19 mouse cellular contexts compared by ENCODE assay signal in the genomic region with DNA sequence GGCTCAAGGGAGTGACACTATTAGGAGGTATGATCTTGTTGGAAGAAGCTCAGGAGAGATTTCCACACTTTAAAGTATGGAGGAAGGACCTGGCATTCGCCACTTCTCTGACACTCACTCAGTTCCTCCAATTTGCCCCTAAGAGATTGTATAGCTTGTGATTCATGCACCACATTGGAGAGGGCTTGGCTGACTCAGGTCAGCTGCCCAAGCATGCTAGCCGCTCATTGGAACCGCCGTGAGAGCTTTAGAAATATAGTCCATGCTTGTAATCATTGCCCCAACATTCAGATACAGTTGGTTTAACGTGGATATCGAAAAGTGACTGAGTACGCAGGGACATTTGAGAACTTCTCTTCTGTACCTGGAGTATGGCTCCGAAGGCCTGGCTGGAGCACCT. TPM values are rescaled to one million over a fixed set of nuclear protein-coding genes. Genes with fewer than 3 reads are reported as not detected.
DNase-seq lines count a peak whose midpoint lies in the region; ATAC-seq and TF ChIP-seq lines count a peak whose summit lies in the region.
"Had no signal": no experiment of that assay in that cellular context is flagged by ENCODE, and none has a peak within 500 bp of the region (broad histone marks: within the 10 kb centered on the region; RNA-seq: fewer than 3 reads in every experiment).

No protein-coding gene starts in this region.

- ATAC-seq in hindbrain, embryonic 11.5 days (ENCODE audit: low FRiP score) = peak; percentile 55; the same call in 1 of the 2 replicates
- ATAC-seq in midbrain, embryonic 15.5 days (replicated peaks) = peak; percentile 65

- DNase-seq in layer of hippocampus, adult 2 months (ENCODE audit: low spot score in 2 of 2) = no peak
- no peak for DNase-seq in layer of hippocampus, adult 11-12 months (ENCODE audit: low spot score)
- no peak for DNase-seq in hindbrain, embryonic 11.5 days (ENCODE audit: low spot score)
- DNase-seq in heart, postnatal 10 days = no peak
- no peak for DNase-seq in layer of hippocampus, adult 9-11 months
- no peak for DNase-seq in thymus, postnatal 4 days
- DNase-seq: cerebellum, postnatal 36 days; kidney, postnatal 25 days; lung, adult 2 months; thymus, postnatal 36 days had no signal

- no peak overlapping the region for H3K9ac ChIP-seq in hindbrain, embryonic 11.5 days (ENCODE audit: low read depth, low read length)
- no peak overlapping the region for H3K9ac ChIP-seq in midbrain, embryonic 15.5 days
- H3K9ac ChIP-seq: embryonic facial prominence, embryonic 13.5 days; limb, embryonic 15.5 days had no signal

- H3K4me3 ChIP-seq in layer of hippocampus, adult 2 months = peak overlapping the region; percentile 28; the same call in 1 of the 2 replicates
- no peak overlapping the region for H3K4me3 ChIP-seq in hindbrain, embryonic 11.5 days (ENCODE audit: low read depth, low read length)
- 0 out of 2 replicates have a peak overlapping the region, but pooled peaks have one; percentile 5 for H3K4me3 ChIP-seq in midbrain, embryonic 15.5 days
- H3K4me3 ChIP-seq: embryonic facial prominence, embryonic 13.5 days; limb, embryonic 15.5 days had no signal

- no peaks in the 10 kb centered on the region for H3K4me1 ChIP-seq in hindbrain, embryonic 11.5 days (replicated peaks; ENCODE audit: control insufficient read depth, insufficient read depth, low read length)
- H3K4me1 ChIP-seq in midbrain, embryonic 15.5 days = peaks cover 15% of the 10 kb centered on the region
- H3K4me1 ChIP-seq: limb, embryonic 15.5 days had no signal

- 82% methylated on average over 8 of the region's 8 CpGs for WGBS in hindbrain, embryonic 11.5 days
- 65% methylated on average over 8 of the region's 8 CpGs for WGBS in midbrain, embryonic 15.5 days

- H3K9me3 ChIP-seq in hindbrain, embryonic 11.5 days (ENCODE audit: control insufficient read depth, low read length) = no peaks in the 10 kb centered on the region
- H3K9me3 ChIP-seq in midbrain, embryonic 15.5 days = no peaks in the 10 kb centered on the region
- H3K9me3 ChIP-seq: embryonic facial prominence, embryonic 13.5 days; G1E; limb, embryonic 15.5 days had no signal

- no peaks in the 10 kb centered on the region for H3K36me3 ChIP-seq in hindbrain, embryonic 11.5 days (ENCODE audit: control insufficient read depth, insufficient read depth, low read length)
- no peaks in the 10 kb centered on the region for H3K36me3 ChIP-seq in midbrain, embryonic 15.5 days (replicated peaks)
- H3K36me3 ChIP-seq: embryonic facial prominence, embryonic 13.5 days; G1E; limb, embryonic 15.5 days had no signal

- intact Hi-C loops in heart, postnatal 10 days (cut with DNase I) = no loop called here

- peak overlapping the region; percentile 29 for H3K27ac ChIP-seq in layer of hippocampus, adult 2 months
- 0 out of 2 replicates have a peak overlapping the region, but pooled peaks have one; percentile 7 for H3K27ac ChIP-seq in hindbrain, embryonic 11.5 days (ENCODE audit: low read depth, low read length)
- H3K27ac ChIP-seq in midbrain, embryonic 15.5 days = peak overlapping the region; percentile 31; the same call in 1 of the 2 replicates
- H3K27ac ChIP-seq: embryonic facial prominence, embryonic 13.5 days; limb, embryonic 15.5 days had no signal

- no peak overlapping the region for H3K4me2 ChIP-seq in hindbrain, embryonic 11.5 days (replicated peaks; ENCODE audit: low read depth, low read length)
- peak overlapping the region; percentile 37 for H3K4me2 ChIP-seq in midbrain, embryonic 15.5 days
- H3K4me2 ChIP-seq: embryonic facial prominence, embryonic 13.5 days; limb, embryonic 15.5 days had no signal

- TF ChIP-seq CTCF in layer of hippocampus, adult 2 months (conservative IDR thresholded peaks at IDR 0.05) = no peak

- H3K27me3 ChIP-seq in hindbrain, embryonic 11.5 days (ENCODE audit: control insufficient read depth, insufficient read depth, low read length) = no peaks in the 10 kb centered on the region
- H3K27me3 ChIP-seq in midbrain, embryonic 15.5 days (replicated peaks) = no peaks in the 10 kb centered on the region
- H3K27me3 ChIP-seq: embryonic facial prominence, embryonic 13.5 days; limb, embryonic 15.5 days had no signal

RNA-seq across cellular contexts. Expression of gene Cpb2, which starts 6.5 kb away (rescaled TPM):
- not detected for total RNA-seq in layer of hippocampus, adult 2 months (2021)
- not detected in 2 replicates for polyA plus RNA-seq in hindbrain, embryonic 11.5 days (2014; fragmentation: Nextera tagmentation; extraction: Ambion mirVana)
- 0.11 TPM in 1 of 2 replicates, not detected in the other for polyA plus RNA-seq in midbrain, embryonic 15.5 days (2015; fragmentation: Nextera tagmentation; extraction: Ambion mirVana)
- total RNA-seq in heart, postnatal 10 days (2021) = not detected
- total RNA-seq: G1E; left cerebral cortex, postnatal 10 days; megakaryocyte progenitor cell, adult 5-6 weeks had no signal
- polyA plus RNA-seq: embryonic facial prominence, embryonic 13.5 days; G1E; gonadal fat pad, adult 2 months; heart, embryonic 14.5 days; small intestine, adult 2 months had no signal

RNA-seq across cellular contexts. Expression of gene Zc3h13, which starts 48.6 kb away (rescaled TPM):
- 10 to 100 TPM; 60.0 to 67.2 TPM for total RNA-seq in layer of hippocampus, adult 2 months (2021)
- 34.8 and 44.6 TPM in 2 replicates for polyA plus RNA-seq in hindbrain, embryonic 11.5 days (2014; fragmentation: Nextera tagmentation; extraction: Ambion mirVana)
- 49.2 and 51.2 TPM in 2 replicates for polyA plus RNA-seq in midbrain, embryonic 15.5 days (2015; fragmentation: Nextera tagmentation; extraction: Ambion mirVana)
- 10 to 100 TPM; 23.6 to 25.4 TPM for total RNA-seq in heart, postnatal 10 days (2021)
